Mouse (Mus musculus) hindlimb bud, embryonic 11.5 days (tissue): ENCODE results near the gene Gm44965.

Experiments used
- DNase-seq: peaks from one replicate; pipeline ENCODE4 v3.0.0-alpha.2; 2012; ENCODE audit warnings: low read depth, low spot score; ENCODE audit errors: extremely low spot score

Gene Gm44965

GRCm38 (mm10) chr6:48665471-48665870 lies 71.7 kb downstream of the Gm44965 start:
- no peak for DNase-seq

DNA sequence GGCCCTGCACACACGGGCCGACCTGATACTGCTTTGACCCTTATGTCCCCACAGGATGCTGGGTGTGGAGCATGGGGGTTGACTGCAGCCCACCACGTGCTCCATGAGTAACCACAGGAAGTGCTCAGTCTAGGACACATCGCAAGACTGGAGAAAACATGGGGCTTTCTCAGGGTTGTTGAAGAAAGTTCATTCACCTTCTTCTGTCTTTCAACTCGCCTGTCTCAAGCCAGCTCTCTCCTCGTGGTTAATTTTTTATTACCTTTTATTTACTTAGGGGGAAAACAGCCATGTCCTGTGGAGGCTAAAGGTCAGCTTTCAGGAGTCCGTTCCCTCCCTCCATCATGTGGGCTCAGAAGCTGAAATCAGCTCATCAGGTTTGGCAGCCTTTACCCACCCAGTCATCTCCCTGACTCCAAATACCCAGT lies 72.4 kb downstream of the Gm44965 start:
- no peak for DNase-seq

DNA sequence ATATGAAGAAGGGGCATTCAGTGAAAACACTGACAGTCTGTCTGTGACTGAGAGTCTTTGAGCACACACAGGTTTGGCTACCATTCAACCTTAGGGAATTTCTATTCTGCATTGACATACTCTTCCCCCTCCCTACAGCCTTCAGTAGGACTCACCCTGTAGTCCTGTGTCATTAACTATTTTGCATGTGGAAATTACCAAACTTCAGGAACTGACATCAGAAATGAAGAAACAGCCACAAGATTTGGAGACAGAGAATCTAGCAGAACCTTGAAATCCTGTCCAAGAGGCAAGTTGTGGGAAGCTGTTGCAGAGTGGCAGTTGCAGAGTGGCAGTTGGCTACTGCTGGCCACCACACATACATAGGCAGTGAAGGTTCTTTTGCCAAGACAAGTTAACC lies 74.3 kb downstream of the Gm44965 start:
- no peak for DNase-seq
